Mouse (Mus musculus): ENCODE data around the gene Zbtb3.

Zbtb3 gene

GRCm38 (mm10) chr19:8841012-8841411 is 38.7 kb downstream of the Zbtb3 start:
- DNase-seq: no peak

- DNase-seq: no peak
These were observed 40.6 kb downstream of the Zbtb3 start for GRCm38 (mm10) chr19:8842961-8843360.

- peak; percentile 83 for DNase-seq
These were observed 42.2 kb downstream of the Zbtb3 start for GRCm38 (mm10) chr19:8844371-8845129.

DNA sequence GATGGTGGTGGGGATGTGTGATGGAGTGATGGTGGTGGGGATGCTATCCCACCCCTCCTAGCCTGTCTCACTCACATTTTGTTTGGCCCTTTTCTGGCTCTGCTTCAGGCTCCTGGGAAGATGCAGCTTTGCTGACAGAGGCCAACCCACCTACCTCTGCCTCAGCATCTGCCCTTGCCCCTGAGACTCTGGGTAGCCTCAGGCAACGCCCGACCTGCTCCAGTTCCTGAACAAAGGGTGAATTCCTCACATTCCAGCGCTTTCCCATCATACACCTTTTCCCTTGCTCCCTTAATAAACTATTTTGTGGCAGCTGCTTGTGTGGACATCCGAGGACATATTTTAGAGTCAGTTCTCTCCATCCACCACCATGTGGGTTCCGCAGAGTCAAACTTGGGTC is 46.0 kb downstream of the Zbtb3 start:
- no peak for DNase-seq

- no peak for DNase-seq
These were observed 48.1 kb downstream of the Zbtb3 start, which contains the start of gene Lrrn4cl for GRCm38 (mm10) chr19:8850402-8850901. Lrrn4cl (plus strand) TSS chr19:8850768.

- no peak for DNase-seq
These were observed 49.3 kb downstream of the Zbtb3 start for GRCm38 (mm10) chr19:8851639-8852038.

- no peak for DNase-seq
These were observed 50.0 kb downstream of the Zbtb3 start for GRCm38 (mm10) chr19:8852236-8852928.

GRCm38 (mm10) chr19:8853117-8853516 is 50.8 kb downstream of the Zbtb3 start:
- DNase-seq: no peak
